In the genomic region with DNA sequence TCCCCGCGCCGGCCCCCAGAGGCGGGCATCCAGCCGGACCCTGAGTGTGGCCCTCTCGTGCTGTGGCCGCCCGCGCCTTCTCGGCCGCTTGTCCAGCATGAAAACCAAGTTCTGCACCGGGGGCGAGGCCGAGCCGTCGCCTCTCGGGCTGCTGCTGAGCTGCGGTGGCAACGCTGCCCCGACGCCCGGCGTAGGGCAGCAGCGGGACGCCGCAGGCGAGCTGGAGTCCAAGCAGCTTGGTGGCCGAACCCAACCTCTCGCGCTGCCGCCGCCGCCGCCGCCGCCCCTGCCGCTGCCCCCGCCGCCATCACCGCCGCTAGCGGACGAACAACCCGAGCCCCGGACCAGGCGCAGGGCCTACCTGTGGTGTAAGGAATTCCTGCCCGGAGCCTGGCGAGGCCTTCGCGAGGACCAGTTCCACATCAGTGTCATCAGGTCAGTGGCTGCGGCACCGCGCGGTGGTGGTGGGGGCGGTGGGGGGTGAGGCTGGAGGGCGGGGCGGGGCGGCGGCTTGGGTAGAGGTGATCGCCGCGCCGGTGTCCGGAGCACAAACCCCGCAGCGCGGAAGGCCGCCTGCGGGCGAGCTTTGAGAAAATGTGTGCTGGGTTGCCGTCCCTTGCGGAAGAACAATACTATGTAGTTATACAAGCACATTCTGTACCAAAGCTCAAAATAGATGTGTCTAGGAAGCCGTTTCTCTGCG, we compare ENCODE assay signal across 8 mouse cellular contexts. TPM values are rescaled to one million over a fixed set of nuclear protein-coding genes. Genes with fewer than 3 reads are reported as not detected.
DNase-seq lines count a peak whose midpoint lies in the region; ATAC-seq and TF ChIP-seq lines count a peak whose summit lies in the region.

No protein-coding gene starts in this region.

- H3K4me2 ChIP-seq in forebrain, embryonic 16.5 days (ENCODE audit: low read length): peak overlapping the region; percentile 55
- H3K4me2 ChIP-seq in hindbrain, embryonic 12.5 days (replicated peaks): peak overlapping the region; percentile 71

- H3K27me3 ChIP-seq in forebrain, embryonic 16.5 days (replicated peaks; ENCODE audit: control insufficient read depth, insufficient read depth, low read length): no peaks in the 10 kb centered on the region
- no peaks in the 10 kb centered on the region for H3K27me3 ChIP-seq in hindbrain, embryonic 12.5 days
- no peaks in the 10 kb centered on the region for H3K27me3 ChIP-seq in small intestine, adult 2 months (ENCODE audit: control insufficient read depth, insufficient read depth, low read length)

- H3K36me3 ChIP-seq in forebrain, embryonic 16.5 days (ENCODE audit: control insufficient read depth, insufficient read depth): no peaks in the 10 kb centered on the region
- no peaks in the 10 kb centered on the region for H3K36me3 ChIP-seq in hindbrain, embryonic 12.5 days
- no peaks in the 10 kb centered on the region for H3K36me3 ChIP-seq in small intestine, adult 2 months (ENCODE audit: control insufficient read depth, insufficient read depth, low read length)

- under 1% methylated on average over 66 of the region's 74 CpGs for WGBS in forebrain, embryonic 16.5 days
- under 1% methylated on average over 74 of the region's 74 CpGs for WGBS in hindbrain, embryonic 12.5 days
- WGBS in small intestine, adult 2 months: under 1% methylated on average over 74 of the region's 74 CpGs

- no peaks in the 10 kb centered on the region for H3K9me3 ChIP-seq in forebrain, embryonic 16.5 days (ENCODE audit: control insufficient read depth, low read length)
- no peaks in the 10 kb centered on the region for H3K9me3 ChIP-seq in hindbrain, embryonic 12.5 days (replicated peaks)

- peak; percentile 26 for ATAC-seq in forebrain, embryonic 16.5 days
- ATAC-seq in hindbrain, embryonic 12.5 days (ENCODE audit: low FRiP score): peak; percentile 23
- ATAC-seq in erythroid progenitor cell, adult 5-6 weeks (replicated peaks; ENCODE audit: low FRiP score, poor library complexity, severe bottlenecking): no peak

- peak overlapping the region; percentile 87 for H3K9ac ChIP-seq in forebrain, embryonic 16.5 days (replicated peaks; ENCODE audit: low read depth, low read length)
- H3K9ac ChIP-seq in hindbrain, embryonic 12.5 days: peak overlapping the region; percentile 91

- H3K27ac ChIP-seq in forebrain, embryonic 16.5 days (ENCODE audit: low read length): peak overlapping the region; percentile 97
- H3K27ac ChIP-seq in hindbrain, embryonic 12.5 days: peak overlapping the region; percentile 96
- peak overlapping the region; percentile 87 for H3K27ac ChIP-seq in small intestine, adult 2 months (ENCODE audit: insufficient read depth, low read depth, low read length)

- H3K4me1 ChIP-seq in forebrain, embryonic 16.5 days (replicated peaks; ENCODE audit: control insufficient read depth, insufficient read depth, low read length): peaks cover 30% of the 10 kb centered on the region
- peaks cover 31% of the 10 kb centered on the region for H3K4me1 ChIP-seq in hindbrain, embryonic 12.5 days
- peaks cover 30% of the 10 kb centered on the region for H3K4me1 ChIP-seq in small intestine, adult 2 months (ENCODE audit: control insufficient read depth, insufficient read depth, insufficient read length, low read length)

- no peak for TF ChIP-seq CTCF in small intestine, adult 2 months (IDR thresholded peaks at IDR 0.05; ENCODE audit: extremely low read depth, insufficient read length, insufficient replicate concordance, low read depth, low read length)

- DNase-seq in MN1 (ENCODE audit: low spot score): peak; percentile 59
- DNase-seq in c-Kit-positive CD71-positive TER-119-positive erythroid progenitor cells, embryonic 14.5 days (ENCODE audit: low spot score): peak; percentile 14
- peak; percentile 24 to 35 for DNase-seq in left cerebral cortex, adult 8-10 months (ENCODE audit: low spot score in 2 of 2)
- DNase-seq in lung, postnatal 4 days: peak; percentile 69 to 73

- no peak; the same call in 1 of the 2 replicates for TF ChIP-seq POLR2A in small intestine, adult 2 months (IDR thresholded peaks at IDR 0.05; ENCODE audit: low read depth, low read length)

- H3K4me3 ChIP-seq in forebrain, embryonic 16.5 days (replicated peaks; ENCODE audit: low read length): peak overlapping the region; percentile 89
- peak overlapping the region; percentile 92 for H3K4me3 ChIP-seq in hindbrain, embryonic 12.5 days
- peak overlapping the region; percentile 81 for H3K4me3 ChIP-seq in small intestine, adult 2 months (ENCODE audit: low read depth, low read length)

RNA-seq across cellular contexts. Expression of a gene that starts 0.6 kb away (rescaled TPM):
- polyA plus RNA-seq in forebrain, embryonic 16.5 days (2015; fragmentation: Nextera tagmentation; extraction: Ambion mirVana): 57.5 and 66.7 TPM in 2 replicates
- polyA plus RNA-seq in hindbrain, embryonic 12.5 days (2016; fragmentation: Nextera tagmentation; extraction: Ambion mirVana): 63.2 and 66.8 TPM in 2 replicates
- total RNA-seq in left cerebral cortex, adult 8-10 months (2022): 10 to 100 TPM; 68.4 to 87.2 (median 76.7) TPM
- 85.2 and 214 TPM in 2 replicates for polyA plus RNA-seq in small intestine, adult 2 months (2012; rRNA removed)
- total RNA-seq in erythroid progenitor cell, adult 5-6 weeks (2015; ENCODE audit: low replicate concordance): 10.1 and 13.4 TPM in 2 replicates
- total RNA-seq in erythroid progenitor cell, adult 5-6 weeks (2017; ENCODE audit: low replicate concordance): 10.8 and 11.8 TPM in 2 replicates

RNA-seq across cellular contexts. Expression of a gene that starts 54.8 kb away (rescaled TPM):
- polyA plus RNA-seq in forebrain, embryonic 16.5 days (2015; fragmentation: Nextera tagmentation; extraction: Ambion mirVana): 9.0 and 11.2 TPM in 2 replicates
- polyA plus RNA-seq in hindbrain, embryonic 12.5 days (2016; fragmentation: Nextera tagmentation; extraction: Ambion mirVana): 24.9 and 29.9 TPM in 2 replicates
- 10 to 100 TPM; 14.9 to 26.1 (median 21.5) TPM for total RNA-seq in left cerebral cortex, adult 8-10 months (2022)
- 107 and 148 TPM in 2 replicates for polyA plus RNA-seq in small intestine, adult 2 months (2012; rRNA removed)
- 40.0 and 51.6 TPM in 2 replicates for total RNA-seq in erythroid progenitor cell, adult 5-6 weeks (2015; ENCODE audit: low replicate concordance)
- total RNA-seq in erythroid progenitor cell, adult 5-6 weeks (2017; ENCODE audit: low replicate concordance): 30.5 and 44.4 TPM in 2 replicates

Comparison
In these comparisons a context has a peak if more than half of its experiments do, and no peak if none do; other contexts are left out.
1. DNase-seq: peak in every context shown above with its lines; median percentile 71 in lung, postnatal 4 days; 59 in MN1; 30 in left cerebral cortex, adult 8-10 months; 14 in c-Kit-positive CD71-positive TER-119-positive erythroid progenitor cells, embryonic 14.5 days.